ENCODE assay signal across 25 mouse cellular contexts in the genomic region with DNA sequence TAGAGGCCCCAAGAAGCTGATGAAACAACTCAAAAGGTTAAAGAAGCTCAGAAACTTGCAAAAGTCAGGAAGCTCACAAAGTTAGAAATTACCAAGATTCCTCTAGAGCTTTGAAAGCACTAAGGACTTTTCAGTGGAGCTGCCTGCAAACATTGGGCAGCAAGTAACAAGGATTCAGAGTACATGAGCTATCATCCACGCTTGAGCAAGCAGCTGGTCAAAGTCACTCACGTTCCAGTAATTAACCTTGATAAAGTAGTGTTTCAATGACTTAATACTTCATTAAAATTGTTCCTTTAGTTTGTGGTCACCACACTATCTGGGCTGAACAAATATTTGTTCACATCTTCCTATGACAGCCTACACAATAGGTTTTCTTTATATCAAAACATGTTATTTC.
"Had no signal": no experiment of that assay in that cellular context is flagged by ENCODE, and none has a peak within 500 bp of the region (broad histone marks: within the 10 kb centered on the region; RNA-seq: fewer than 3 reads in every experiment).

No protein-coding gene starts in this region.

- H3K9ac ChIP-seq: heart, embryonic 12.5 days; hindbrain, embryonic 12.5 days; hindbrain, embryonic 14.5 days; intestine, embryonic 15.5 days; limb, embryonic 12.5 days; liver, embryonic 13.5 days; liver, embryonic 15.5 days; liver, postnatal 0 days had no signal

- DNase-seq: gastrocnemius, adult 2 months; gastrocnemius, postnatal 10 days; gastrocnemius, postnatal 25 days; heart, adult 18-20 months; heart, postnatal 10 days; heart, postnatal 4 days; liver; liver, embryonic 13.5 days; liver, postnatal 0 days had no signal

- ATAC-seq: hindbrain, embryonic 16.5 days; inflammation-experienced regulatory T-cells, adult 6 months; intestine, embryonic 15.5 days; intestine, postnatal 0 days; liver, postnatal 0 days had no signal

- H3K4me2 ChIP-seq: heart, embryonic 12.5 days; hindbrain, embryonic 12.5 days; hindbrain, embryonic 14.5 days; intestine, embryonic 15.5 days; limb, embryonic 12.5 days; liver, embryonic 11.5 days; liver, embryonic 13.5 days; liver, embryonic 15.5 days had no signal

- H3K36me3 ChIP-seq: heart, embryonic 10.5 days; heart, embryonic 12.5 days; hindbrain, embryonic 10.5 days; hindbrain, embryonic 12.5 days; intestine, embryonic 15.5 days; limb, embryonic 10.5 days; limb, embryonic 12.5 days; liver, embryonic 13.5 days; liver, embryonic 15.5 days had no signal

- H3K4me1 ChIP-seq: heart, embryonic 10.5 days; hindbrain, embryonic 10.5 days; hindbrain, embryonic 12.5 days; intestine, embryonic 15.5 days; limb, embryonic 12.5 days; liver, embryonic 13.5 days; liver, embryonic 15.5 days had no signal

- H3K9me3 ChIP-seq: heart, embryonic 10.5 days; heart, embryonic 12.5 days; hindbrain, embryonic 10.5 days; hindbrain, embryonic 12.5 days; intestine, embryonic 15.5 days; limb, embryonic 10.5 days; limb, embryonic 12.5 days; liver, embryonic 13.5 days; liver, embryonic 15.5 days had no signal

- H3K27ac ChIP-seq: gastrocnemius, adult 2 months; heart, embryonic 10.5 days; hindbrain, embryonic 10.5 days; hindbrain, embryonic 12.5 days; hindbrain, embryonic 14.5 days; intestine, embryonic 15.5 days; kidney, postnatal 0 days; layer of hippocampus, adult 2 months; left cerebral cortex, adult 2 months; limb, embryonic 10.5 days; limb, embryonic 12.5 days; liver, embryonic 13.5 days; liver, embryonic 15.5 days had no signal

- H3K27me3 ChIP-seq: heart, embryonic 12.5 days; hindbrain, embryonic 12.5 days; intestine, embryonic 15.5 days; limb, embryonic 12.5 days; liver, embryonic 13.5 days; liver, embryonic 15.5 days had no signal

- H3K4me3 ChIP-seq: gastrocnemius, adult 2 months; heart, embryonic 10.5 days; heart, embryonic 12.5 days; hindbrain, embryonic 10.5 days; hindbrain, embryonic 12.5 days; intestine, embryonic 15.5 days; layer of hippocampus, adult 2 months; left cerebral cortex, adult 2 months; limb, embryonic 10.5 days; limb, embryonic 12.5 days; liver, embryonic 13.5 days; liver, embryonic 15.5 days had no signal
